Mouse (Mus musculus): ENCODE measurements at regions not wholly inside any gene's neighbourhood (a gene's known extent, or its start where the extent isn't known, plus 50 kb on each side); places are given as distances from the start of the nearest gene placed in this dataset.
A peak's percentile ranks its signal among the peaks of the same experiment; 100 is the strongest.

- DNase-seq (ENCODE audit: low read depth in 1 of 2, low spot score in 2 of 2): no peak
Measured at GRCm38 (mm10) chr10:66854895-66855294, 241.0 kb upstream of the Jmjd1c start.

- DNase-seq (ENCODE audit: low read depth in 1 of 2, low spot score in 2 of 2): no peak
Measured at GRCm38 (mm10) chr10:66857330-66857729, 238.6 kb upstream of the Jmjd1c start.

GRCm38 (mm10) chr10:66861421-66861820, 234.5 kb upstream of the Jmjd1c start:
- DNase-seq (ENCODE audit: low read depth in 1 of 2, low spot score in 2 of 2): no peak

GRCm38 (mm10) chr10:66864161-66864862, 231.6 kb upstream of the Jmjd1c start:
- peak; percentile 78 to 84 for DNase-seq (ENCODE audit: low read depth in 1 of 2, low spot score in 2 of 2)

GRCm38 (mm10) chr10:66865010-66865582, 230.8 kb upstream of the Jmjd1c start:
- DNase-seq (ENCODE audit: low read depth in 1 of 2, low spot score in 2 of 2): no peak

GRCm38 (mm10) chr10:66871133-66871664, 224.7 kb upstream of the Jmjd1c start:
- no peak for DNase-seq (ENCODE audit: low read depth in 1 of 2, low spot score in 2 of 2)

- no peak for DNase-seq (ENCODE audit: low read depth in 1 of 2, low spot score in 2 of 2)
Measured at GRCm38 (mm10) chr10:66871673-66872072, 224.3 kb upstream of the Jmjd1c start.

GRCm38 (mm10) chr10:66873468-66873867, 222.5 kb upstream of the Jmjd1c start:
- DNase-seq (ENCODE audit: low read depth in 1 of 2, low spot score in 2 of 2): no peak

GRCm38 (mm10) chr10:66879071-66879470, 216.9 kb upstream of the Jmjd1c start:
- DNase-seq (ENCODE audit: low read depth in 1 of 2, low spot score in 2 of 2): no peak

GRCm38 (mm10) chr10:66882825-66883224, 213.1 kb upstream of the Jmjd1c start:
- no peak for DNase-seq (ENCODE audit: low read depth in 1 of 2, low spot score in 2 of 2)

GRCm38 (mm10) chr10:66885575-66885974, 210.3 kb upstream of the Jmjd1c start:
- DNase-seq (ENCODE audit: low read depth in 1 of 2, low spot score in 2 of 2): no peak

GRCm38 (mm10) chr10:66889786-66890555, 206.0 kb upstream of the Jmjd1c start:
- DNase-seq (ENCODE audit: low read depth in 1 of 2, low spot score in 2 of 2): no peak

- no peak for DNase-seq (ENCODE audit: low read depth in 1 of 2, low spot score in 2 of 2)
Measured at GRCm38 (mm10) chr10:66891811-66892210, 204.1 kb upstream of the Jmjd1c start.

GRCm38 (mm10) chr10:66893836-66894235, 202.1 kb upstream of the Jmjd1c start:
- DNase-seq (ENCODE audit: low read depth in 1 of 2, low spot score in 2 of 2): no peak

- DNase-seq (ENCODE audit: low read depth in 1 of 2, low spot score in 2 of 2): no peak
Measured at GRCm38 (mm10) chr10:66896698-66897622, 199.0 kb upstream of the Jmjd1c start.

- no peak for DNase-seq (ENCODE audit: low read depth in 1 of 2, low spot score in 2 of 2)
Measured at GRCm38 (mm10) chr10:66899724-66900123, 196.2 kb upstream of the Jmjd1c start.

GRCm38 (mm10) chr10:66900781-66901180, 195.1 kb upstream of the Jmjd1c start:
- DNase-seq (ENCODE audit: low read depth in 1 of 2, low spot score in 2 of 2): no peak

- DNase-seq (ENCODE audit: low read depth in 1 of 2, low spot score in 2 of 2): no peak
Measured at GRCm38 (mm10) chr10:66901873-66902272, 194.1 kb upstream of the Jmjd1c start.

GRCm38 (mm10) chr10:66904552-66905367, 191.2 kb upstream of the Jmjd1c start:
- no peak for DNase-seq (ENCODE audit: low read depth in 1 of 2, low spot score in 2 of 2)

- no peak for DNase-seq (ENCODE audit: low read depth in 1 of 2, low spot score in 2 of 2)
Measured at GRCm38 (mm10) chr10:66907842-66908241, 188.1 kb upstream of the Jmjd1c start.

Data from monocyte, adult 2 months (primary cell).